Mouse (Mus musculus) liver, adult 2 months (tissue): ENCODE data around the gene C130079G13Rik.
"Not testable (repeated sequence)": the region's sequence is repeated elsewhere in the genome, so short reads cannot be mapped to it uniquely, and the experiment has no call there.

Experiments used
- CTCF ChIP-seq: fragments of 200-500 bp; IDR thresholded peaks from 2 replicates; pipeline ENCODE4 v1.5.1; 2011; ENCODE audit warnings: low read depth, low read length, control low read depth
- POLR2A ChIP-seq: fragments of 200-500 bp; IDR thresholded peaks from 2 replicates; pipeline ENCODE4 v1.6.1; 2011; ENCODE audit warnings: low read length, control low read depth; ENCODE audit not compliant: insufficient read depth; ENCODE audit errors: extremely low read depth

GRCm38 (mm10) chr3:59879801-59880554, 45.0 kb upstream of the C130079G13Rik start:
- TF ChIP-seq CTCF, POLR2A: not testable (repeated sequence)
